Mouse (Mus musculus): ENCODE data around the gene Ablim2. TPM values are rescaled to one million over a fixed set of nuclear protein-coding genes. Genes with fewer than 3 reads are reported as not detected.

The Ablim2 gene
- polyA plus RNA-seq, 2 experiments, result 1.8 to 3.8 TPM

GRCm38 (mm10) chr5:35907090-35907489 lies 149.4 kb downstream of the Ablim2 start:
- H3K27me3 ChIP-seq (ENCODE audit: control insufficient read depth, insufficient read depth, low read length), result no peaks in the 10 kb centered on the region
- H3K27ac ChIP-seq (replicated peaks; ENCODE audit: low read depth, low read length), result no peak overlapping the region
- DNase-seq (ENCODE audit: low spot score), result no peak
- no peak overlapping the region for H3K9ac ChIP-seq (ENCODE audit: low read depth, low read length, severe bottlenecking)
- WGBS, result 77% methylated on average over 4 of the region's 4 CpGs
- H3K9me3 ChIP-seq (ENCODE audit: control insufficient read depth, low read length), result no peaks in the 10 kb centered on the region
- H3K4me1 ChIP-seq (ENCODE audit: control insufficient read depth, insufficient read depth, low read length), result peaks cover 41% of the 10 kb centered on the region
- no peak overlapping the region for H3K4me2 ChIP-seq (replicated peaks; ENCODE audit: low read depth, low read length, severe bottlenecking)
- ATAC-seq (ENCODE audit: low FRiP score, low read depth), result no peak
- H3K36me3 ChIP-seq (ENCODE audit: control insufficient read depth, insufficient read depth, low read length), result peaks cover 9% of the 10 kb centered on the region; the same call in 1 of the 2 replicates
- TF ChIP-seq POLR2A (IDR thresholded peaks at IDR 0.05; ENCODE audit: borderline replicate concordance, extremely low read depth, insufficient read depth, insufficient read length), result no peak
- H3K4me3 ChIP-seq (replicated peaks; ENCODE audit: low read length), result no peak overlapping the region

- 27% methylated on average over 15 of the region's 15 CpGs for WGBS
- H3K4me3 ChIP-seq (replicated peaks; ENCODE audit: low read length), result no peak overlapping the region
- no peaks in the 10 kb centered on the region for H3K27me3 ChIP-seq (ENCODE audit: control insufficient read depth, insufficient read depth, low read length)
- peaks cover 41% of the 10 kb centered on the region for H3K4me1 ChIP-seq (ENCODE audit: control insufficient read depth, insufficient read depth, low read length)
- H3K9ac ChIP-seq (ENCODE audit: low read depth, low read length, severe bottlenecking), result 0 out of 2 replicates have a peak overlapping the region, but pooled peaks have one; percentile 25
- peak overlapping the region; percentile 27; the same call in 1 of the 2 replicates for H3K27ac ChIP-seq (replicated peaks; ENCODE audit: low read depth, low read length)
- ATAC-seq (ENCODE audit: low FRiP score, low read depth) (peak; percentile 79), DNase-seq (ENCODE audit: low spot score) (peak; percentile 81)
- H3K4me2 ChIP-seq (replicated peaks; ENCODE audit: low read depth, low read length, severe bottlenecking), result 0 out of 2 replicates have a peak overlapping the region, but pooled peaks have one; percentile 21
- TF ChIP-seq POLR2A (IDR thresholded peaks at IDR 0.05; ENCODE audit: borderline replicate concordance, extremely low read depth, insufficient read depth, insufficient read length), result no peak
- peaks cover 9% of the 10 kb centered on the region for H3K36me3 ChIP-seq (ENCODE audit: control insufficient read depth, insufficient read depth, low read length)
- no peaks in the 10 kb centered on the region for H3K9me3 ChIP-seq (ENCODE audit: control insufficient read depth, low read length)
These were observed 150.2 kb downstream of the Ablim2 start for GRCm38 (mm10) chr5:35907633-35908426.

- no peak for TF ChIP-seq POLR2A (IDR thresholded peaks at IDR 0.05; ENCODE audit: borderline replicate concordance, extremely low read depth, insufficient read depth, insufficient read length)
- peaks cover 41% of the 10 kb centered on the region for H3K4me1 ChIP-seq (ENCODE audit: control insufficient read depth, insufficient read depth, low read length)
- DNase-seq (ENCODE audit: low spot score) (no peak), ATAC-seq (ENCODE audit: low FRiP score, low read depth) (no peak)
- no peaks in the 10 kb centered on the region for H3K27me3 ChIP-seq (ENCODE audit: control insufficient read depth, insufficient read depth, low read length)
- no peak overlapping the region for H3K4me2 ChIP-seq (replicated peaks; ENCODE audit: low read depth, low read length, severe bottlenecking)
- H3K9me3 ChIP-seq (ENCODE audit: control insufficient read depth, low read length), result no peaks in the 10 kb centered on the region
- 62% methylated on average over 13 of the region's 13 CpGs for WGBS
- peaks cover 9% of the 10 kb centered on the region for H3K36me3 ChIP-seq (ENCODE audit: control insufficient read depth, insufficient read depth, low read length)
- H3K27ac ChIP-seq (replicated peaks; ENCODE audit: low read depth, low read length), result peak overlapping the region; percentile 30
- no peak overlapping the region for H3K4me3 ChIP-seq (replicated peaks; ENCODE audit: low read length)
- peak overlapping the region; percentile 25; the same call in 1 of the 2 replicates for H3K9ac ChIP-seq (ENCODE audit: low read depth, low read length, severe bottlenecking)
These were observed 151.2 kb downstream of the Ablim2 start for GRCm38 (mm10) chr5:35908626-35909443.

- DNase-seq (ENCODE audit: low spot score) (no peak), ATAC-seq (ENCODE audit: low FRiP score, low read depth) (no peak)
- no peak overlapping the region for H3K4me3 ChIP-seq (replicated peaks; ENCODE audit: low read length)
- WGBS, result 61% methylated on average over 12 of the region's 12 CpGs
- H3K9ac ChIP-seq (ENCODE audit: low read depth, low read length, severe bottlenecking), result no peak overlapping the region
- H3K36me3 ChIP-seq (ENCODE audit: control insufficient read depth, insufficient read depth, low read length), result no peaks in the 10 kb centered on the region; the same call in 1 of the 2 replicates
- H3K27me3 ChIP-seq (ENCODE audit: control insufficient read depth, insufficient read depth, low read length), result no peaks in the 10 kb centered on the region
- peaks cover 32% of the 10 kb centered on the region for H3K4me1 ChIP-seq (ENCODE audit: control insufficient read depth, insufficient read depth, low read length)
- H3K27ac ChIP-seq (replicated peaks; ENCODE audit: low read depth, low read length), result no peak overlapping the region
- no peak for TF ChIP-seq POLR2A (IDR thresholded peaks at IDR 0.05; ENCODE audit: borderline replicate concordance, extremely low read depth, insufficient read depth, insufficient read length)
- no peaks in the 10 kb centered on the region for H3K9me3 ChIP-seq (ENCODE audit: control insufficient read depth, low read length)
- H3K4me2 ChIP-seq (replicated peaks; ENCODE audit: low read depth, low read length, severe bottlenecking), result no peak overlapping the region
These were observed 158.1 kb downstream of the Ablim2 start for GRCm38 (mm10) chr5:35915629-35916300.

GRCm38 (mm10) chr5:35916666-35917065 lies 159.0 kb downstream of the Ablim2 start:
- Histone ChIP-seq H3K9ac (ENCODE audit: low read depth, low read length, severe bottlenecking) (no peak overlapping the region), H3K36me3 (ENCODE audit: control insufficient read depth, insufficient read depth, low read length) (no peaks in the 10 kb centered on the region; the same call in 1 of the 2 replicates), H3K4me1 (ENCODE audit: control insufficient read depth, insufficient read depth, low read length) (peaks cover 40% of the 10 kb centered on the region), H3K4me2 (replicated peaks; ENCODE audit: low read depth, low read length, severe bottlenecking) (no peak overlapping the region), H3K27ac (replicated peaks; ENCODE audit: low read depth, low read length) (no peak overlapping the region), H3K4me3 (replicated peaks; ENCODE audit: low read length) (no peak overlapping the region), H3K9me3 (ENCODE audit: control insufficient read depth, low read length) (no peaks in the 10 kb centered on the region), H3K27me3 (ENCODE audit: control insufficient read depth, insufficient read depth, low read length) (no peaks in the 10 kb centered on the region)
- ATAC-seq (ENCODE audit: low FRiP score, low read depth) (no peak), DNase-seq (ENCODE audit: low spot score) (no peak)
- WGBS, result 80% methylated on average over 5 of the region's 5 CpGs
- TF ChIP-seq POLR2A (IDR thresholded peaks at IDR 0.05; ENCODE audit: borderline replicate concordance, extremely low read depth, insufficient read depth, insufficient read length), result no peak
